Mouse (Mus musculus) kidney, adult 2 months (tissue): ENCODE measurements around the gene Slc22a18.

ENCODE experiments used
- CTCF ChIP-seq: fragments of 200-500 bp; conservative IDR thresholded peaks from 2 replicates; pipeline ENCODE4 v1.5.1; 2011; ENCODE audit warnings: low read depth, mild to moderate bottlenecking, control low read depth, low read length, moderate library complexity, mixed read lengths; ENCODE audit not compliant: insufficient read depth, insufficient read length
- POLR2A ChIP-seq: fragments of 200-500 bp; IDR thresholded peaks from one replicate; pipeline ENCODE4 v1.6.1; 2011; ENCODE audit warnings: low read depth, low read length, control low read depth

DNA sequence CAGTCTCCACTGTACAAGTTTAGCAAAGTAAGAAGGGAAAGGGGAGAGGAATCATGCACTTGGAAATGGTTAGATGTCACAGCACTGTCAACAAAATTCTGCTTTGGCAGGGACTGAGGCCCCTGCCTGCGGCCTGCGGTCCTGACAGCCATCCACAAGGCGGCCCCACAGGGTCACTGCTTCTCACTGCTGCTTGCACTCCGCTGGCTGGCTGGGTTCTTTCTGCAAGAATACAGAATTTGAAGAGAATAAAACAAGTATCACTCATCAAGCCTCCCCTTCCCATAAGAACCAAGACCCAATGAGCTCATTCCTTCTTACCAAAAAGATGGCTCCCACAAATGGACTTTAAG, 40.9 kb downstream of the Slc22a18 start:
- TF ChIP-seq CTCF (no peak), POLR2A (no peak)
